Mouse (Mus musculus): ENCODE data around the gene Enho. TPM values are rescaled to one million over a fixed set of nuclear protein-coding genes. Genes with fewer than 3 reads are reported as not detected.
A peak's percentile ranks its signal among the peaks of the same experiment; 100 is the strongest.

The Enho gene
- polyA plus RNA-seq, 1 experiment from 2014 or later: 19.3 TPM

DNA sequence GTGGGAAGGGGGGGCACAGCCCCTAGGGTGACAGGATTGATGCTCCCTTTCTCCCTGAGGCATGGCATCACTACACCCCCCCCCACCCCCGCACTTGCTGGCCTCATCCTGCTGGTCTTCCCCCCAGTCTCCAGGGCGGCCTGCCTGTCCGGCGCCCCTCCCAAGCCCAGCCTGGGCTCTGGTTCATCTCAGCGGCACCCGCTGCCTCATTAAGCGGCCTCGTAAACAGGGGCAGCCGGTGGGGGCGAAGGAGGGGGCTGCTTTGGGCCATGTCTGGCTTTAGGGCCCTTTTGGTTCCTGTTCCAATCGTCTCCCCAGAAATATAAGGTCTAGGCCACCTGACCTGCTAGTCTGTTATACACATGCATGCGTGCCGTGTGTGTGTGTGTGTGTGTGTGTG lies 19.4 kb upstream of the Enho start:
- H3K27me3 ChIP-seq (replicated peaks; ENCODE audit: low read depth, poor library complexity, severe bottlenecking): peaks cover 68% of the 10 kb centered on the region
- H3K36me3 ChIP-seq (replicated peaks): peaks cover 55% of the 10 kb centered on the region
- no peak for DNase-seq (ENCODE audit: low spot score)
- H3K4me3 ChIP-seq: no peak overlapping the region
- H3K27ac ChIP-seq (replicated peaks): peak overlapping the region; percentile 57
- H3K9me3 ChIP-seq: no peaks in the 10 kb centered on the region
- 62% methylated on average over 13 of the region's 13 CpGs for WGBS
- H3K4me1 ChIP-seq: peaks cover 91% of the 10 kb centered on the region

DNA sequence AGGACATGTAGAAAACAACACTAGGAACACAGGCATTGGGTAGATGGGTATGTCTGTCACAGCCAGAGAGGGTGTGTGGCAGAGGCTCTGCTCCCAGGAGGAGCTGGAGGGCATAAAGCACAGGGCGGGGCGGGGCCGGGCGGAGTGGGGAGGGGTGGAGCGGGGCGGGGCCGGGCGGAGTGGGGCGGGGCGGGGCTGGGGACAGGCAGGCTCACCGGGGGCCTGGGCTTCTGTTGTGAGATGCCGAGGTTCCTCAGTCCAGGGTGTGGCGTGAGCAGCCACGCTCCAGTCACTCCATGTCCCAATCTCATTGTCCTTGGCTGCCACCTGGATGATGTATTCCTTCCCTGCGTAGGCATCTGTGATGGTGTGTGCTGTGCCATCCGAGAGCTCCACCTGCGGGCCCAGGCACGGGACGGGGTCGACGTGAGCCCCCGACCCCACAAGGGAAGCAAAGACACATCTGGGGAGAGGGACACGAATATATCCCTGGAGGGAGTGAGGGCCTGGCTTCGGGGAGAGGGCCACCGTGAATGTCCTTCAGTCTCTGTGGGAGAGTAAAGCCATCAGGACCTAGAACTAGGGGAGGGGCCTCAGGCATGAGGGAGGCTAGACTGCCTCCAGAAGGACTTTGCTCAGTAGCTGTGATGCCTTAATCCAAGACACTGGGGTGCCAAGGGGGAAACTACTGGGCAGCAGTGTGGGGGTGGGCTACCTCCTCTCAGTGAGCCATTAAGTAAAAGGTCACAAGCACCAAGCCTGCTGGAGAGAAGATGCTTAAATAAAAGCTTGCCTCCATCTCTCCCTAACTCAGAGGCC lies 18.7 kb upstream of the Enho start:
- 14% methylated on average over 25 of the region's 25 CpGs for WGBS
- Histone ChIP-seq H3K36me3 (replicated peaks) (peaks cover 52% of the 10 kb centered on the region), H3K4me1 (peaks cover 91% of the 10 kb centered on the region), H3K9me3 (no peaks in the 10 kb centered on the region), H3K27ac (replicated peaks) (peak overlapping the region; percentile 57), H3K4me3 (peak overlapping the region; percentile 32), H3K27me3 (replicated peaks; ENCODE audit: low read depth, poor library complexity, severe bottlenecking) (peaks cover 68% of the 10 kb centered on the region)
- peak; percentile 62 for DNase-seq (ENCODE audit: low spot score)

DNA sequence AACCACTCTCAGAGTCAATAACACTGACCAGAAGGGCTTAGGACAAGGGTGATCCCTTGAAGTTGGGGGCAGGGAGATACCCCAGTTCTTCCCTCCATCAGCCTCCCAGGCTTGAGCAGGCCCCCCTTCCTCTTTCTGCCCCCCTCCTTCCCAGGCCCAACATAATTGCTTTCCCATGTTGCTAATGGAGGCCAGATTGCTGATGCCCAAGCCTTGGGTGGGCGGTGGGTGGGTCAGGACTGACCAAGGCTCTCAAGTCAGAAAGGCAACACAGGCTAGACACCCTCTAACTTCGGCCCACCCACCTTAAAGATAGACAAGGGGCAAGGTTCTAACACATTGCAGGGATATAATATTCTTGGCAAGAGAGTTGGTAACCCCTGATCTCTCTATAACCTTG lies 15.4 kb upstream of the Enho start:
- DNase-seq (ENCODE audit: low spot score): peak; percentile 64
- Histone ChIP-seq H3K36me3 (replicated peaks) (peaks cover 27% of the 10 kb centered on the region), H3K27me3 (replicated peaks; ENCODE audit: low read depth, poor library complexity, severe bottlenecking) (peaks cover 44% of the 10 kb centered on the region), H3K9me3 (no peaks in the 10 kb centered on the region), H3K4me3 (no peak overlapping the region), H3K27ac (replicated peaks) (peak overlapping the region; percentile 25), H3K4me1 (peaks cover 68% of the 10 kb centered on the region)
- WGBS: 58% methylated on average over 2 of the region's 2 CpGs

DNA sequence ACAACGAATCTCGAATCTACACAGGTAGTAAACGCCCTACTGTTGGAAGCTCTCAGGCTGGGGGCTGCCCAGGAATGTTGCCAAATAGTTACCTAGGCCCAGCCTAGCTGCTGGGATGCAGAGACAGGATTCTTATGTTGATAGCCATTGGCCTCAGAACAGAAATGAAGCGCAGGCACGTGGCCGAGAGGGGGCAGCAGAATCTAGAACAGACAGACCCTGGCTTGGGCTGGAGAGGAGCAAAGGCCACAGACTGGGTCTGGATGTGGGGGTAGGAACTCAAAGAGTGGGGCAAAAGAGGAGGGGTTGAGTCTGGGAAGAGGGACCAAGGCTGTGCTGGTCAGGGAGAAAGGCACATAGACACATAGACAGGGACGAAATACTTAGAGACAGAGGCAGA lies 14.1 kb upstream of the Enho start:
- Histone ChIP-seq H3K9me3 (no peaks in the 10 kb centered on the region), H3K4me1 (peaks cover 55% of the 10 kb centered on the region), H3K27ac (replicated peaks) (peak overlapping the region; percentile 25; the same call in 1 of the 2 replicates), H3K36me3 (replicated peaks) (peaks cover 19% of the 10 kb centered on the region), H3K27me3 (replicated peaks; ENCODE audit: low read depth, poor library complexity, severe bottlenecking) (peaks cover 33% of the 10 kb centered on the region), H3K4me3 (no peak overlapping the region)
- DNase-seq (ENCODE audit: low spot score): peak; percentile 78
- WGBS: 11% methylated on average over 7 of the region's 7 CpGs

DNA sequence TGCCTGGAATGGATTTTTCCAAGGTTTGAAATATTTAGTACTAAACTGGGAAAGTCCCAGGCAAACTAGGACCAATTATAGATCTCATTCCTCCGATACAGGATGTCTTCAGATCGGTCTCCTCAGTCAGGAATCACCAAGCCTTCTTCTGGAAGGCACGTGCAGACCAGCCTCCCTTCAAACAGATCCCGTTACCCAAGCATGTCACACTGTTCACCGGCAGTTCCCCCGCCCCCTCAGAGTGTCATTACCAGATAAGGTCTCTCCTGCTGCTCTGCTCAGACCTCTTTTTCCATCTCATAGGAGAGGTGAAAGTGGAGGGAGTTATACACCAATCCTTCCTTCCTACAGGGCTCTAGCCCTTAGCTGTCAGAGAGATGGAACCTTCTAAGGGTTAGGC lies 13.6 kb upstream of the Enho start:
- Histone ChIP-seq H3K9me3 (no peaks in the 10 kb centered on the region), H3K27me3 (replicated peaks; ENCODE audit: low read depth, poor library complexity, severe bottlenecking) (peaks cover 28% of the 10 kb centered on the region), H3K27ac (replicated peaks) (no peak overlapping the region), H3K36me3 (replicated peaks) (peaks cover 16% of the 10 kb centered on the region), H3K4me1 (peaks cover 53% of the 10 kb centered on the region), H3K4me3 (no peak overlapping the region)
- no peak for DNase-seq (ENCODE audit: low spot score)
- 68% methylated on average over 6 of the region's 6 CpGs for WGBS

DNA sequence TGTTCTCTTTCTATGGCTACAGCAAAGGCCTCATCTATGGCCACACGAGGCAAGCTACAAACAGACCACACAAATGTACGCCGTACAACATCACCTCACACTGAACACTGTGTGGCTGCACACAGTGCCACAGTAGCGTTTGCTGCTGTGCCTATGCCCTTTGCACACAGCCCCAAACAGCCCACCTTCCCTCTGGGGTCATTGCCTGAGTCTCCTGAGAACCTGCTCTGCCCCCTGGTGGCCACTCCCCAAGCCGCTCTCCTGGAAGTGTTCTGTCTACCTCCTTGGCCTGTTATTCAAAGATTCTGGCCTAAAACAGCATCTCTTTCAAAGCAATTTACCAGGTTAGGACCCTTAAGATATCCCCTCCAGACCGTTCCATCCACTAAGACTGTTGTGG lies 13.2 kb upstream of the Enho start:
- Histone ChIP-seq H3K27ac (replicated peaks) (0 out of 2 replicates have a peak overlapping the region, but pooled peaks have one; percentile 35), H3K4me3 (no peak overlapping the region), H3K4me1 (peaks cover 53% of the 10 kb centered on the region)

DNA sequence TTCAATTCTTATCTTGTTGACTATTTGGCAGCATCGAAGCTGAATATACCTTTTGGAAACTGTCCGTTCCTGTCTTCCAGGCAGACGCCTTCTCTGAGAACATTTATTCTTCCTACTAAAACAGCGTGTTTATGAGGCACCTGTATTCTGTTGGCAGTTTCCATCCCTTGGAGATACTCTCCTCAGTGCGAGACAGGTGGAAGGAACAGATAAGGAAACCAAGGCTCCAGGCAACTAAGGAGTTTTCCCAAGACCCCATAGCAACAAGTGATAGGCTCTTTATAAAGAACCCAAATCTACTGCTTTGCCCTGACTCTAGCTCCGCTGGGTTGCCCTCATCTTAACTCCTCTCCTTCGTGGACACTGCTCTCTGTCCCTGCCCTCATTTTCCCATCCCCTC lies 8.5 kb upstream of the Enho start:
- no peak overlapping the region for H3K4me3 ChIP-seq
- H3K27me3 ChIP-seq (replicated peaks; ENCODE audit: low read depth, poor library complexity, severe bottlenecking): peaks cover 4% of the 10 kb centered on the region; the same call in 1 of the 2 replicates
- peaks cover 4% of the 10 kb centered on the region; the same call in 1 of the 2 replicates for H3K9me3 ChIP-seq
- 72% methylated on average over 7 of the region's 7 CpGs for WGBS
- no peak for DNase-seq (ENCODE audit: low spot score)
- H3K36me3 ChIP-seq (replicated peaks): no peaks in the 10 kb centered on the region
- H3K27ac ChIP-seq (replicated peaks): peak overlapping the region; percentile 8
- H3K4me1 ChIP-seq: peaks cover 35% of the 10 kb centered on the region

More for the DNA sequence above, 13.2 kb upstream of the Enho start:
- Histone ChIP-seq H3K27me3 (replicated peaks; ENCODE audit: low read depth, poor library complexity, severe bottlenecking) (peaks cover 25% of the 10 kb centered on the region), H3K36me3 (replicated peaks) (peaks cover 14% of the 10 kb centered on the region), H3K9me3 (no peaks in the 10 kb centered on the region)
- WGBS: 42% methylated on average over 6 of the region's 6 CpGs
- peak; percentile 89 for DNase-seq (ENCODE audit: low spot score)

DNA sequence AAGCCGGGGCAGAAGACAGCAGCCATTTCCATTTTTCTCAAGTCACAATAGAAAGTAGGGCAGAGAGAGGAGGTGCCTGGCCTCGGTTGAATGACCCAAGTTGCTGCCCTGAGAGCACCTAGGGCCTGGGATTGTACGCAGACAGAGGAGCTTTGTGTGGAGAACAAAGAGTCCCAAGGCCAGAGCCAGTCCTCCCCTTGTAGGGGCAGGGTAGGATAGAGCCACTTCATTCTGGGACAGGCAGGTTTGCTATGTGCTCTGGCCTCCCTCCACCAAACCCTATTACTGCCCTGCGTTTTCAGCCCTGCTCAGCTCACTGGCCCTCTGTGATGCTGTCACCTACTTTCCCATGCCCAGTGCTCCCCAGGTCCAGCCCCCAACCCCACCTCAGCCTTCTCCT lies 8.0 kb upstream of the Enho start:
- Histone ChIP-seq H3K4me1 (peaks cover 32% of the 10 kb centered on the region), H3K27ac (replicated peaks) (peak overlapping the region; percentile 8), H3K4me3 (no peak overlapping the region), H3K27me3 (replicated peaks; ENCODE audit: low read depth, poor library complexity, severe bottlenecking) (peaks cover 4% of the 10 kb centered on the region; the same call in 1 of the 2 replicates), H3K36me3 (replicated peaks) (no peaks in the 10 kb centered on the region), H3K9me3 (peaks cover 6% of the 10 kb centered on the region; the same call in 1 of the 2 replicates)
- DNase-seq (ENCODE audit: low spot score): no peak
- 21% methylated on average over 4 of the region's 4 CpGs for WGBS

DNA sequence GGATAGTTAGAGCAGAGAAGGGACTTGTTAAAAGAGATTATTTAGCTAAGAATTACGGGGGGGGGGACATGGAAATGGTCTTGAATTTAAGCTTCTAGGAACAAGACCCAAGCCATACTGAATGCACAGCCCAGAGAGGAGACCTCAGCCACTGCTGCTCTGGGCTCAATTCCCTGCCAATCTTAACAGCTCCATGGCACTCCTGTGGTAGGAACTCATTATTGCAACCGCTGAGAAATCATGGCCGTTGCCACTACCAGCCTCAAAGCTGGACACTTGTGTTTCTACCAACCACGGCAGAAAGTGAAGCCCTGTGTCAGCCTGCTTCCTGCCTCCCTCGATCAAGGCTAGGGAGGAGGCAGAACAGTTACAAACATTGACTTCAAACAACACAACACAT lies 5.4 kb upstream of the Enho start:
- Histone ChIP-seq H3K27ac (replicated peaks) (no peak overlapping the region), H3K4me3 (no peak overlapping the region), H3K9me3 (peaks cover 6% of the 10 kb centered on the region; the same call in 1 of the 2 replicates), H3K36me3 (replicated peaks) (no peaks in the 10 kb centered on the region), H3K4me1 (peaks cover 32% of the 10 kb centered on the region), H3K27me3 (replicated peaks; ENCODE audit: low read depth, poor library complexity, severe bottlenecking) (peaks cover 4% of the 10 kb centered on the region; the same call in 1 of the 2 replicates)
- DNase-seq (ENCODE audit: low spot score): peak; percentile 38
- WGBS: 31% methylated on average over 5 of the region's 5 CpGs

DNA sequence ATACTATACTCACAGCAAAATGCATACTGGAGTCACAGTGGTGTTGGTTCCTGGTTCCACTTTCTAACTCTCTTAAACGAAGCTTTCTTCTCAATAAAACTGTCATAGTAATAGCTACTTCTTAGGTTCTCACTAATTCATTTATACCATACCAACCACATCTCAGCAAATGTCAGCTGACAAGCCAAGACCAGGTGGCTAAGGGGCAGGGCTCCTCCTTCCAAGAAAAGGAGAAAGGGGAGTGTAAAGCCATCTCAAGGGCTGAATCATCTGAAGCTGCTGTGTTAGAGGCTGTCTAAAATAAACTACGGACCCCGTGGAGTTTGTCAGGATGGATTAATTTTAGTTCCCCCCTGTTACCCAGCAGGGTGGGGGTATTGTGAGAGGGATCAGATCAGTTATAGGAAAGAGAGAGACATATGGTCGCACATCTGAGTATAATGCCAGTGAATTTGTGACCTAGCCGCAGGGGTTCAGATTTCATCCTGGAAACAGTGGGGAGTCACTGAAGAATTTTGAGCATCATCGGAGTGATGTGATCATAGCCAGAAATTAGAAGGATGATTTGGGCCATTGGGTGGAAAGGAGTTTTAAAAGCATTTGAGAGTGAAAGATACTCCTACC lies 1.2 kb upstream of the Enho start:
- no peak overlapping the region for H3K4me3 ChIP-seq
- peaks cover 28% of the 10 kb centered on the region for H3K27me3 ChIP-seq (replicated peaks; ENCODE audit: low read depth, poor library complexity, severe bottlenecking)
- peaks cover 16% of the 10 kb centered on the region for H3K36me3 ChIP-seq (replicated peaks)
- 81% methylated on average over 6 of the region's 6 CpGs for WGBS
- H3K4me1 ChIP-seq: peaks cover 50% of the 10 kb centered on the region
- H3K27ac ChIP-seq (replicated peaks): no peak overlapping the region
- DNase-seq (ENCODE audit: low spot score): no peak
- peaks cover 13% of the 10 kb centered on the region for H3K9me3 ChIP-seq

DNA sequence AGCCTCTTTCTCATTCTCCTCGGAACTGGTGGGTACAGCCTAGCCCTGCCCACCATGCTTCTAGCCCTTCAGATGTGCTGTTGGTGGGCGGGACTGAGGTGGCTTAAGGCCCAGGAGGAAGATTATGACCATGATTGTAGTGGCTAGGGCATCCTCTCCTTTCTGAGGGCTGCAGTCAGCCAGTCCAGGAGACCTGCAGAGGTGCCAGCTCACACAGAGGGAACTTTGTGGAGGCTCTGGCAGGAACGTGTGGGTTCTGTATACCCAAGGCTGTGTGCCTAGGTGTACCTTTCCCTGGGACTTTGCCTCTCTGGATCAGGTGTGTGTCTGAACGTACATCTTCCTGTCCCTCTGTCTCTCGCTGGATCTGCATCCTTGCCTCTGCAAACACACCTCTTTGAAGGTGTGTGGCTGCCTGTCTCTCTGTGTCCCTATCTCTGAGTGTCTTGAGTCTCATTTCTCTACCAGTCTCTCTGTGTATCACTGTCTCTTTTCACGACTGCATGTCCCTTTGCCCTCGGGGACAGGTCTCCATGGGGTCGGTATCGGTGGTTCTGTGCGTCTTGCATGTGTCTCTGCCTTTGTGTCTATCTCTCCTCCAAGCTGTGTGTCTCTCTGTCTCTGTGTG lies 796 bp downstream of the Enho start:
- Histone ChIP-seq H3K27ac (replicated peaks) (peak overlapping the region; percentile 97), H3K4me3 (peak overlapping the region; percentile 79), H3K4me1 (peaks cover 61% of the 10 kb centered on the region), H3K9me3 (peaks cover 13% of the 10 kb centered on the region), H3K27me3 (replicated peaks; ENCODE audit: low read depth, poor library complexity, severe bottlenecking) (peaks cover 36% of the 10 kb centered on the region), H3K36me3 (replicated peaks) (peaks cover 16% of the 10 kb centered on the region)
- peak; percentile 23 for DNase-seq (ENCODE audit: low spot score)
- WGBS: 12% methylated on average over 10 of the region's 10 CpGs

DNA sequence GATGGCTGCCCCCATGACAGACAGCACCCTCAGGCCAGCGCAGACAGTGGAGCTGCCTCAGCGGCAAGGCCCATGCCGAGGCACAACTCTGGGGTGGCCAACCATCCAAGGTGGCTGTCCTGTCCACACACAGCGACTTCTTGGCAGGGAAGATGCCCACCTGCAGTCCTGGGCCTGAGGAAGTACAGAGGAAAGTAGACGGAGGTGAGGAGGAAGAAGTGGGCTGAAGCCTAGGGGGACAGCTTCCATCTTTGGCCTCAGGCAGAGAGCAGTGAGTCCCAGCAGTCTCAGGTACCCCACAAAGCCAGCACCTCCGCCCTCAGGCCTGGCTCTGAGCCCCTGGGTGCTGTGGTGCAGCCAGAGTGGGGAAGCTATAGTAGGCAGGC lies 1.3 kb downstream of the Enho start:
- peaks cover 11% of the 10 kb centered on the region for H3K9me3 ChIP-seq
- H3K4me3 ChIP-seq: peak overlapping the region; percentile 79
- H3K36me3 ChIP-seq (replicated peaks): peaks cover 16% of the 10 kb centered on the region
- peaks cover 64% of the 10 kb centered on the region for H3K4me1 ChIP-seq
- peak overlapping the region; percentile 97 for H3K27ac ChIP-seq (replicated peaks)
- no peak for DNase-seq (ENCODE audit: low spot score)
- WGBS: 76% methylated on average over 6 of the region's 6 CpGs
- H3K27me3 ChIP-seq (replicated peaks; ENCODE audit: low read depth, poor library complexity, severe bottlenecking): peaks cover 37% of the 10 kb centered on the region
